Mouse (Mus musculus) hindbrain, embryonic 10.5 days (tissue): ENCODE data around the gene Fgr. TPM values are rescaled to one million over a fixed set of nuclear protein-coding genes. Genes with fewer than 3 reads are reported as not detected.

ENCODE experiments used
- DNase-seq: peaks from one replicate; pipeline ENCODE4 v3.0.0-alpha.2; 2017; ENCODE audit warnings: low spot score
- H3K27ac ChIP-seq: fragments of 300-500 bp; sonication (generic); 2 replicates; pipeline ENCODE4 v1.5.1; 2016; ENCODE audit warnings: mild to moderate bottlenecking, moderate library complexity
- H3K27me3 ChIP-seq: fragments of 300-500 bp; sonication (generic); 2 replicates; pipeline ENCODE4 v1.6.1; 2016; ENCODE audit warnings: mild to moderate bottlenecking; ENCODE audit not compliant: poor library complexity, insufficient read depth, severe bottlenecking
- H3K36me3 ChIP-seq: fragments of 300-500 bp; sonication (generic); 2 replicates; pipeline ENCODE4 v1.6.1; 2016; ENCODE audit warnings: mild to moderate bottlenecking, moderate library complexity
- H3K4me1 ChIP-seq: fragments of 300-500 bp; sonication (generic); replicated peaks from 2 replicates; pipeline ENCODE4 v1.6.1; 2016; ENCODE audit warnings: mild to moderate bottlenecking
- H3K4me3 ChIP-seq: fragments of 300-500 bp; sonication (generic); 2 replicates; pipeline ENCODE4 v1.5.1; 2016; ENCODE audit warnings: mild to moderate bottlenecking, moderate library complexity
- H3K9me3 ChIP-seq: fragments of 300-500 bp; sonication (generic); 2 replicates; pipeline ENCODE4 v1.6.1; 2016; ENCODE audit warnings: mild to moderate bottlenecking, moderate library complexity
- WGBS: fragments of 180-500 bp; shearing (Covaris S2); methylation state at CpG from one replicate; pipeline ENCODE4 v1.1.7; 2016; 5-methylcytosine and 5-hydroxymethylcytosine counted together
- polyA plus RNA-seq: library from polyadenylated mRNA; unstranded; fragments of >200 nt; fragmentation: Nextera tagmentation; extraction: Ambion mirVana; gene quantifications from 2 replicates; pipeline ENCODE4 v1.2.1, GENCODE M21; 2016

The Fgr gene
- polyA plus RNA-seq, 1 experiment from 2014 or later: not detected

- DNase-seq: no peak
- H3K27me3 ChIP-seq: no peaks in the 10 kb centered on the region
- peaks cover 89% of the 10 kb centered on the region for H3K4me1 ChIP-seq
- 78% methylated on average over 10 of the region's 10 CpGs for WGBS
- peak overlapping the region; percentile 86 for H3K27ac ChIP-seq
- H3K36me3 ChIP-seq: peaks cover 33% of the 10 kb centered on the region
- no peak overlapping the region for H3K4me3 ChIP-seq
- H3K9me3 ChIP-seq: no peaks in the 10 kb centered on the region
These were observed 52.4 kb downstream of the Fgr start for GRCm38 (mm10) chr4:133026272-133026671.

DNA sequence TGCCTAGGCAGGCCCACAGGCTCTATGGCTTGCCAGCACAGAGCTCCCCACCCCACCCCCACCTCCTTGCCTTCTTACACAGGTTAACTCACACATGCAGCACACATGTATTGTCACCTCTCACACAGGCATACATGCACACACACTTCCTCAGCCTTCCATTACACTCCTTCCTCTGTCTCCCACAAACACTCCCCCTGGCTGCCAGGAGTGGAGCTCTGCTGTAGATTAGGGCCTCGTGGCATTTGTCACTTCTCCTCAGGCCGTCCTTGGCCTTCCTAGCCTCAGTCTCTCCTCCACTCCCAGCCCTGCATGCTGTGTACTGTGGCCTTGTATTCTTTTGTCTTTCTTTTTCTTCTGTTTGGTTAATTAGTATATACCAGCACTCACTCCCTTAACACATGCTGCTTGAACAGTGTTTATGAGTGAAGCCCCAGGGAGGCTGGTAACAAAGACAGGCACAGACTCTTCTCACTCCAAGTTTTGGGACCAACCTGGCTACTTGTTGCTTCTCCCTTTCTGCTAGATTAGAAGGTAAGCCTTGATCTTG, 53.0 kb downstream of the Fgr start:
- H3K4me3 ChIP-seq: no peak overlapping the region
- peaks cover 40% of the 10 kb centered on the region for H3K36me3 ChIP-seq
- H3K4me1 ChIP-seq: peaks cover 83% of the 10 kb centered on the region
- peak overlapping the region; percentile 86; the same call in 1 of the 2 replicates for H3K27ac ChIP-seq
- H3K27me3 ChIP-seq: no peaks in the 10 kb centered on the region
- DNase-seq: no peak
- no peaks in the 10 kb centered on the region for H3K9me3 ChIP-seq
- WGBS: 41% methylated on average over 2 of the region's 2 CpGs

DNA sequence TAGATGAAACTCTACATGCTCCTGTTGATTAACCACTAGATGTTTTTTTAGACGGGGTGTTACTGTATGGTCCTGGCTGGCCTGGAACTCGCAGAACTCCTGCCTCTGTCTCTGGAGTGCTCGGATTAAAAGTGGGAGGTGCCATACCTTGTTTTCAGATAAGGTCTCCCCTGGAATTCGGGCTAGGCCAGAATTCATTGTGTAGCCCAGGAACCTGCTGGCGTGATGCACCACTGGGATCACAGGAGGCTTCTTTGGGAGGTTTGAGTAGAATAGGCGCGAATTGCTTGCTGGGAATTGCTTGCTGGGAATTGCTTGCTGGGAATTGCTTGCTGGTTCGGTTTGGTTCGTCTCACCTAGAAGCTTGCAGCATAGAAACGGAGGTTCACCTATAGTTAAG, 53.8 kb downstream of the Fgr start:
- peaks cover 77% of the 10 kb centered on the region for H3K4me1 ChIP-seq
- WGBS: 66% methylated on average over 10 of the region's 10 CpGs
- no peaks in the 10 kb centered on the region for H3K9me3 ChIP-seq
- H3K36me3 ChIP-seq: peaks cover 44% of the 10 kb centered on the region
- DNase-seq: no peak
- H3K27me3 ChIP-seq: no peaks in the 10 kb centered on the region
- 0 out of 2 replicates have a peak overlapping the region, but pooled peaks have one; percentile 10 for H3K27ac ChIP-seq
- H3K4me3 ChIP-seq: no peak overlapping the region

DNA sequence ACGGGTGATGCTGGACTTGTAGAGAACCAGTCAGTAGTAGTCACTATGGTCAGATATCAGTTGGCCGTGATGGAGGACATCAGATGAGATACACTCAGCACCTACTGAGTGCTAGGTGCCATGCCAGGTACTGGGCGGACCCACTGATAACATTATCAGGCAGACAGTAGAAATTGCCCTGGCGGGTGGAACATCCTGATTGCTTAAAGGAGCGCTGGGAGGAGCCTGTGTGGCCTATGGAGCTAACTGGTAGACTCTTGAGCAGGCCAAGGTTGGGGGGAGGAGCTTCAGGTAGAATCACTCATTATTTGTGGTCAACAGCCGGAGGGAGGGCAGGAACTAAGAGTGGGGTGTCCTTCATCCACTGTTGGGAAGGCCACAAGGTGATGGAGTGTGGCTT, 54.3 kb downstream of the Fgr start:
- Histone ChIP-seq H3K4me1 (peaks cover 75% of the 10 kb centered on the region), H3K4me3 (no peak overlapping the region), H3K27ac (no peak overlapping the region), H3K9me3 (no peaks in the 10 kb centered on the region), H3K27me3 (no peaks in the 10 kb centered on the region), H3K36me3 (peaks cover 45% of the 10 kb centered on the region)
- WGBS: 86% methylated on average over 6 of the region's 6 CpGs
- no peak for DNase-seq

DNA sequence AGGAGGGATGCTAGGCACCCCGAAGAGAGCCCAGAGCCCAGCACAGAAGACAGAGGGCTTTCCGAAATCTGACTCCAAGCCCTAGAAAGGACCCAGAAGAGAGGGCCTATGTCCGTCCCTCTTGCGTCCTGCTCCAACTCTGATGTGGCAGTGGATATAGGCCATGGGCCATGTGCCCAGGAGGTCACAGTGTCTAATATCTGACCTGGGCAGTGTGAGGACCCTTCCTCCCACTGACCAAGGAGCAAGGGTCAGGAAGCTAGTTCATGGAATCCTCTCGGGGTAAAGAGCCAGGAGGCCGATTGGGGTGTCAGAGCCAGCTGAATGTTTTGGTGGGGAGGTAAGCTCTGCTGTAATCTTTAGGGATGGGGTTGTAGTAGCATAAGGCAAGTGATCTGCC, 55.0 kb downstream of the Fgr start:
- 0 out of 2 replicates have a peak overlapping the region, but pooled peaks have one; percentile 3 for H3K27ac ChIP-seq
- H3K4me3 ChIP-seq: no peak overlapping the region
- H3K4me1 ChIP-seq: peaks cover 69% of the 10 kb centered on the region
- H3K36me3 ChIP-seq: peaks cover 48% of the 10 kb centered on the region
- no peaks in the 10 kb centered on the region for H3K27me3 ChIP-seq
- H3K9me3 ChIP-seq: no peaks in the 10 kb centered on the region
- no peak for DNase-seq
- WGBS: 78% methylated on average over 6 of the region's 6 CpGs

DNA sequence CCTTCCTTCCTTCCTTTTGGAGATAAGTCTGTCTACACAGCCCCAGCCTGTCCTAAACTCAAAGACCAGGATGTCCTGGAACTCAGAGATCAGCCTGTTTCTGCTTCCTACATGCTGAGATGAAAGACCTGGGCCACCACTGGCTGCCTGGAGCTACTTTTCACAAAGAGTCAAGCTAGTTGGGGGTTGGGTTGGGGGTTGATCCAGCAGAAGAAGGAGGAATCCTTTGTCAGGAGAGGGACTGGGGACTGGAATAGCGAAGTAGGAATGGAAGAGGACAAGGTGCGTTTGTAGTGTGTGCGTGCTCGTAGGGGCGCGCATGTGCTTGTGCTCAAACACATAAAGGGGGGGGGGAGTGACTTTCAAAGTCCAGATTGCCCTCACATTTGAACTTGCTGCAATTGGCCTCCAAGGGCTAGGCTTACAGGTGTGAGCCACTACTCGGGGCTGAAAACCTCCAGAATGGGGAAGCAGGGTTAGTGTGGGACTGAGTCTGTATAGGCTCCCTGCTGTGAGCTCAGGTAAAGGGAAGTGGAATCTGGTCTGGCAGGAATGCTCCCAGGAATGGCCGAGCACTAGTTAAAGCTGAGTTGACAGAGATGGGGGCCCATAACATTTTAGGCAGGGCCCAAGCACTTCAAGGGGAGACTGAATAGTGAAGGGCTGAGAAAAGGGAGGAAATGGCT, 58.7 kb downstream of the Fgr start:
- Histone ChIP-seq H3K4me1 (peaks cover 57% of the 10 kb centered on the region), H3K27ac (no peak overlapping the region), H3K9me3 (no peaks in the 10 kb centered on the region), H3K27me3 (peaks cover 25% of the 10 kb centered on the region), H3K4me3 (no peak overlapping the region), H3K36me3 (peaks cover 24% of the 10 kb centered on the region)
- WGBS: 91% methylated on average over 8 of the region's 8 CpGs
- DNase-seq: no peak

DNA sequence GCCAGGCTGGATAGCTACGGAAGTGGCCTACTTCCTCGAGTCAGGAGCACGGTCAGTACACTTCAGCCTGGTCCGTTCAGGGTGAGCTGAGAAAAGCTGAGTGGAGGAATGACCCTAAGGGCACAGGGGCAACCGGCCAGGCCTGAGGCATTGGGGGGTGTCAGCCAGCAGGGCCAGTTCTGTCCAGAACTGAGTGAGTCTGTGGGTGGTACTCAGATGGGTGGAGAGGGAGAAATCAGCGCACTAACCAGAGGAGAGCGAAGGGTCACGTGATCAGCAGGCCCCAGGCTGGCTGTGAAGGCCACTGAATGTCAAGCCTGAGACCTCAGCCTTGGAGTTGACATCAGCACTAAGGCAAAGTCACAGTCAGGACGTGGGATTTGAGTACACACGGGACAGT, 60.6 kb downstream of the Fgr start:
- Histone ChIP-seq H3K4me1 (peaks cover 57% of the 10 kb centered on the region), H3K36me3 (peaks cover 17% of the 10 kb centered on the region), H3K9me3 (no peaks in the 10 kb centered on the region), H3K27me3 (peaks cover 43% of the 10 kb centered on the region), H3K4me3 (no peak overlapping the region), H3K27ac (no peak overlapping the region)
- DNase-seq: no peak
- 74% methylated on average over 10 of the region's 10 CpGs for WGBS

GRCm38 (mm10) chr4:133035446-133035845, 61.6 kb downstream of the Fgr start:
- 87% methylated on average over 1 of the region's 1 CpGs for WGBS
- no peak overlapping the region for H3K4me3 ChIP-seq
- peaks cover 17% of the 10 kb centered on the region for H3K36me3 ChIP-seq
- DNase-seq: no peak
- peaks cover 53% of the 10 kb centered on the region for H3K27me3 ChIP-seq
- no peaks in the 10 kb centered on the region for H3K9me3 ChIP-seq
- no peak overlapping the region for H3K27ac ChIP-seq
- H3K4me1 ChIP-seq: peaks cover 59% of the 10 kb centered on the region

DNA sequence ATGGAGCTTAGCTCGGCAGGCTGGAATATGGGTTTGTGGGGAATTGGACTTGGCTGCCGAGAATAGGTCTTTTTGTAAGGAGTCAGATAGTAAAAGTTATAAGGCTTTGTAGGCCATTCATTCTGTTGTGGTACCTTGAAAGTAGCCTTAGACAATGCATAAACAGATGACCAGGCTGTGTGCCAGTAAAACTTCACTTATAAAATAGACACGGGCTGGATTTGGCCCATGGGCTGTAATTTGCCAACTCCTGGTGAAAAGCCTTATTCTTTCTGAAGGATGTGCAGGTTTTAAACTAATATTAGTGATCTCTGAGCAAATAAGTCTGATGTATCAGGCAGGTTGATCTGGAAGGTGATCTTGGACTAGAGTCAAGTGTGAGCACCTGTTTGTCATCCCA, 62.1 kb downstream of the Fgr start:
- 86% methylated on average over 3 of the region's 3 CpGs for WGBS
- DNase-seq: no peak
- peaks cover 58% of the 10 kb centered on the region for H3K27me3 ChIP-seq

GRCm38 (mm10) chr4:133037293-133037692, 63.4 kb downstream of the Fgr start:
- Histone ChIP-seq H3K36me3 (0 out of 2 replicates have a peak, but pooled peaks cover 8% of the 10 kb centered on the region), H3K4me1 (peaks cover 77% of the 10 kb centered on the region), H3K4me3 (0 out of 2 replicates have a peak overlapping the region, but pooled peaks have one; percentile 11), H3K27ac (no peak overlapping the region), H3K27me3 (peaks cover 68% of the 10 kb centered on the region), H3K9me3 (no peaks in the 10 kb centered on the region)
- WGBS: 28% methylated on average over 9 of the region's 9 CpGs
- no peak for DNase-seq

More for the DNA sequence above, 62.1 kb downstream of the Fgr start:
- Histone ChIP-seq H3K9me3 (no peaks in the 10 kb centered on the region), H3K36me3 (peaks cover 17% of the 10 kb centered on the region), H3K4me3 (no peak overlapping the region), H3K4me1 (peaks cover 64% of the 10 kb centered on the region), H3K27ac (no peak overlapping the region)

DNA sequence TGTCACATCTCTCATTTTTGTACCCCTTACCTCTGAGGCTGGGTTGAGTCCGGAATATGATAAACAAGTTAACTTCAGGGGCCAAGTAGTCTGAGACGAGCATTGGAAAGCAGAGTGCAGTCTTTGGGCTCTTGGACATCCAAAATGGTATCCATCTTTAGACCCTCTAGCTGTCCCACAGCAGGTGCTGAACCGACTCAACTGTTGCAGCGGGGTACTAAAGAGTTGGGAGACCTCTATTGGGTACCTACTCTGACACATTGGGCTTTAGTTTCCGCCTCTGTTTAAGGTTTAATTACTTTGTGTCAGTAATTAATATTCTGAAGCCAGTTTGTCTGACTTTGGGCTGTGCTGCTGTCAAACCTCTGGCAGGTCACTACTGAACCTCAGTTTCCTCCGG, 63.9 kb downstream of the Fgr start:
- Histone ChIP-seq H3K27me3 (peaks cover 68% of the 10 kb centered on the region), H3K27ac (no peak overlapping the region), H3K4me1 (peaks cover 79% of the 10 kb centered on the region), H3K36me3 (0 out of 2 replicates have a peak, but pooled peaks cover 4% of the 10 kb centered on the region), H3K9me3 (no peaks in the 10 kb centered on the region), H3K4me3 (peak overlapping the region; percentile 69)
- DNase-seq: no peak
- 26% methylated on average over 6 of the region's 6 CpGs for WGBS

DNA sequence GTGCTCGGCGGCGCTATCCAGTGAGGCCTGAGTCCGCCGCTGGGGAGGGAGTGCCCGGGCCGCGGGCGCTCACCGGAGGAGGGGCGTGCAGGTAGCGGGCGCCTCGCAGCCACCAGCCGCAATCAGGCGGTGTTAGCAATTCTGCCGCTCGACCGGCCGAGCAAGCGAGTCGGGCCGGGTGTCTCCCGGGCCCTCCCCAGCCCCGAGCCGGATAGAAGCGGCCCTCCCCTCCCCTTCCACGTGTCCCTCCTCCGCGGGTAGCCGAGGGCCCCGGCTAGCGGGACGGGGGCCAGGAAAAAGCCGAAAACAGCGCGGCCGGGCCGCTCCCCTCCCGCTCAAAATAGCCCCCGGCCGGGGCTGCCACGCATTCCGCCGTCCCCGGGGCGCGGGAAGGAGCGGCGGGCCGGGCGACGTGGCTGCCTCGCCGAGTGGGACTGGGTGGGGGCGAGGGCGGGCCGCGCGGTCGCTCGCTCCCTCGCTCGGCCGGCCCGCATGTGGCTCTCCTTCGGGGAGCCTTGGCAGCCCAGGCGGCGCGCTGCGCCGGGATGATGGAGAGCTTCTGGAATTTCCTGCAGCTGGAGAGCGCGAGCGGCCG, 64.7 kb downstream of the Fgr start:
- Histone ChIP-seq H3K9me3 (no peaks in the 10 kb centered on the region), H3K27ac (peak overlapping the region; percentile 91), H3K36me3 (no peaks in the 10 kb centered on the region), H3K4me1 (peaks cover 85% of the 10 kb centered on the region), H3K4me3 (peak overlapping the region; percentile 69), H3K27me3 (peaks cover 68% of the 10 kb centered on the region)
- WGBS: under 1% methylated on average over 76 of the region's 76 CpGs
- peak; percentile 65 for DNase-seq
